Mouse (Mus musculus) G1E (cell line): Measurements from ENCODE around the gene Gm10837. TPM values are rescaled to one million over a fixed set of nuclear protein-coding genes. Genes with fewer than 3 reads are reported as not detected.
"Not testable (repeated sequence)": the region's sequence is repeated elsewhere in the genome, so short reads cannot be mapped to it uniquely, and the experiment has no call there.

Experiments used
- ATAC-seq: 2 replicates; pipeline ENCODE4 v1.8.0; 2016; ENCODE audit warnings: mild to moderate bottlenecking; ENCODE audit not compliant: insufficient number of reproducible peaks, poor library complexity, low FRiP score, severe bottlenecking; ENCODE audit errors: extremely low read depth
- DNase-seq: peaks from one replicate; pipeline ENCODE4 v3.0.0; 2012; ENCODE audit warnings: low spot score
- H3K27me3 ChIP-seq: 2 replicates; pipeline ENCODE4 v1.6.1; 2012; ENCODE audit warnings: mild to moderate bottlenecking, low read length, inconsistent platforms; ENCODE audit not compliant: insufficient read depth
- H3K36me3 ChIP-seq: replicated peaks from 2 replicates; pipeline ENCODE3; 2012; ENCODE audit warnings: mild to moderate bottlenecking, inconsistent platforms
- H3K4me1 ChIP-seq: 2 replicates; pipeline ENCODE4 v1.6.1; 2012; ENCODE audit warnings: low read depth, low read length, inconsistent platforms, mixed read lengths; ENCODE audit not compliant: insufficient read depth
- H3K4me3 ChIP-seq: 2 replicates; pipeline ENCODE4 v1.5.1; 2012; ENCODE audit warnings: low read depth, mild to moderate bottlenecking, inconsistent platforms, low read length, moderate library complexity, mixed read lengths
- H3K9me3 ChIP-seq: replicated peaks from 2 replicates; pipeline ENCODE4 v1.6.1; 2012; ENCODE audit warnings: inconsistent platforms
- CTCF ChIP-seq: IDR thresholded peaks from 2 replicates; pipeline ENCODE4 v1.5.1; 2012; ENCODE audit warnings: low read depth, low read length, inconsistent platforms, mixed read lengths
- GATA1 ChIP-seq: IDR thresholded peaks from 2 replicates; pipeline ENCODE4 v1.6.1; 2012; ENCODE audit warnings: borderline replicate concordance, low read length, inconsistent platforms, mixed read lengths
- GATA2 ChIP-seq: IDR thresholded peaks from 2 replicates; pipeline ENCODE4 v1.6.1; 2012; ENCODE audit warnings: low read depth, low read length, inconsistent platforms, borderline replicate concordance
- POLR2AphosphoS5 ChIP-seq: IDR thresholded peaks from 2 replicates; pipeline ENCODE4 v1.6.1; 2012; ENCODE audit warnings: low read depth, low read length, inconsistent platforms; ENCODE audit not compliant: insufficient replicate concordance
- TAL1 ChIP-seq: conservative IDR thresholded peaks from 2 replicates; pipeline ENCODE4 v1.6.1; 2012; ENCODE audit warnings: low read depth, low read length, inconsistent platforms, mixed read lengths
- polyA plus RNA-seq: library from polyadenylated mRNA; stranded (reverse); fragments of >175 nt; gene quantifications from 2 replicates; pipeline ENCODE4 v1.2.3, GENCODE M21; 2012
- total RNA-seq, 2 experiments: library from RNA; stranded (forward) in 1 of 2; stranded (reverse) in 1 of 2; fragments of 200-1000 nt in 1 of 2; fragments of >200 nt in 1 of 2; fragmentation: Nextera tagmentation in 1 of 2; gene quantifications; 2 replicates each; pipeline ENCODE4 v1.2.3; 2014 to 2017

The Gm10837 gene
- total and polyA plus RNA-seq, 3 experiments: 0.11 TPM; not detected in 2

- no peak for ATAC-seq
- DNase-seq: no peak
- no peaks in the 10 kb centered on the region for H3K4me1 ChIP-seq
- H3K9me3 ChIP-seq: no peaks in the 10 kb centered on the region
- peaks cover 11% of the 10 kb centered on the region; the same call in 1 of the 2 replicates for H3K27me3 ChIP-seq
- no peaks in the 10 kb centered on the region for H3K36me3 ChIP-seq
- TF ChIP-seq TAL1: no peak
- no peak for TF ChIP-seq GATA2
- TF ChIP-seq CTCF: no peak
- no peak for TF ChIP-seq POLR2AphosphoS5
- TF ChIP-seq GATA1: no peak
- H3K4me3 ChIP-seq: no peak overlapping the region
These were observed 36.9 kb upstream of the Gm10837 start for GRCm38 (mm10) chr14:122453388-122453995.

GRCm38 (mm10) chr14:122453996-122454738, 36.2 kb upstream of the Gm10837 start:
- TF ChIP-seq GATA2 (no peak), CTCF (no peak), TAL1 (no peak), POLR2AphosphoS5 (no peak), GATA1 (no peak)

DNA sequence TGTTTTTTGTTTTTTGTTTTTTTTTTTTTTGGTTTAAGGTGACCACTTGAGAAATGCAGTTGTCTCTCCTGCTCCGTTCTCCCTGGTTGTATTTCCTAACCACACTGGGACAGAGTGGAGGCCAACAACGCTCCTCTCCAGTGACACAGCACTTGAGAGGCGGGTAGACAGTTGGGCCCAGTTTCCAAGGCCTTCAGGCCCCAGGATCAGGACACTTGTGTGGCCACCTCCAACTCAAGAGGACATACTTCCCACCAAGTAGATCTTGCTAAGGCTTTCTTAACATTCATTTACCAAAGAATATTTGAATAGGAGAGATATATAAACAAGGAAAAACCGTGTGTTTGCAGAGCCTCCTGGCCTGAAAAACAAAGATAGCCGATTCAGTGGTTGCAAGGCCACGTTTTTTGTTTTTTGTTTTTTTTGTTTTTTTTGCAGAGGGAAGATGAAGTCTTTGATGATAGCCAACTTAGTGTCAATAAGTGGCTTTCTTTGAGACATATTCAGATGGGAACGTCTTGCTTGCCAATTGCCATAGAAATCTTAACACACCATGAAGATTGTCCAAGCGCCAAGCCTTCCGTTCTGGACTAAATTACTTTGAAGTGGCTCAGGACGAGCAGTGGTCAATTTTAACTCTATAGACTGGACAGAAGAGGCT, 35.4 kb upstream of the Gm10837 start:
- ATAC-seq (no peak), DNase-seq (no peak)
- no peaks in the 10 kb centered on the region for H3K4me1 ChIP-seq
- H3K4me3 ChIP-seq: no peak overlapping the region
- H3K36me3 ChIP-seq: no peaks in the 10 kb centered on the region
- H3K9me3 ChIP-seq: no peaks in the 10 kb centered on the region
- TF ChIP-seq CTCF (no peak), POLR2AphosphoS5 (no peak), TAL1 (no peak), GATA1 (no peak), GATA2 (no peak)
- H3K27me3 ChIP-seq: peaks cover 11% of the 10 kb centered on the region; the same call in 1 of the 2 replicates

More at GRCm38 (mm10) chr14:122453996-122454738, 36.2 kb upstream of the Gm10837 start:
- Histone ChIP-seq H3K4me3 (no peak overlapping the region), H3K4me1 (no peaks in the 10 kb centered on the region), H3K9me3 (no peaks in the 10 kb centered on the region), H3K27me3 (peaks cover 11% of the 10 kb centered on the region; the same call in 1 of the 2 replicates), H3K36me3 (no peaks in the 10 kb centered on the region)
- no peak for DNase-seq
- no peak for ATAC-seq

GRCm38 (mm10) chr14:122455562-122455958, 34.8 kb upstream of the Gm10837 start:
- ATAC-seq (no peak), DNase-seq (no peak)
- no peaks in the 10 kb centered on the region for H3K4me1 ChIP-seq
- no peak for TF ChIP-seq TAL1
- TF ChIP-seq GATA1: no peak
- no peak overlapping the region for H3K4me3 ChIP-seq
- peaks cover 5% of the 10 kb centered on the region; the same call in 1 of the 2 replicates for H3K27me3 ChIP-seq
- no peaks in the 10 kb centered on the region for H3K36me3 ChIP-seq
- no peaks in the 10 kb centered on the region for H3K9me3 ChIP-seq

GRCm38 (mm10) chr14:122459332-122459731, 31.1 kb upstream of the Gm10837 start:
- H3K36me3 ChIP-seq, ATAC-seq, H3K4me3 ChIP-seq, H3K4me1 ChIP-seq, DNase-seq, H3K27me3 ChIP-seq: not testable (repeated sequence)
- peaks cover 12% of the 10 kb centered on the region for H3K9me3 ChIP-seq

DNA sequence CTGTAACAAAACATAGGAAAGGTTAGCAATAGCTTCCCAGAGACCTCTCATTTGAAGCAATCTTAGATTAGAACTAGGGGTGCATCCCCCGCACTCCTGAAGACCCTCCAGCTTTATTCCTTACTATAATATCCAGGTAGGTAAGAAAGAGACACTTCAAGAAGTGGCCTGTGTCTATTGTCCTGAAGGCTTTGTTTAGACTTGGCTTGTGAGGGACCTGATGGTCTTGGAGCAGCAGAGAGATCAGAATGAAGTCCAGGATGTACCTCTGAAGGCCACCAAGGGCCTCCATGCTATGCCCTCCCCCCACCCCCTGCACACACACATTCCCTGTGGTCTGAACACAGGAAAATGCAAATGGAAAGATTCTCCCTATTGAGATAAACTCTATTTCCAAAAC, 30.6 kb upstream of the Gm10837 start:
- ATAC-seq: no peak
- TF ChIP-seq CTCF: no peak
- TF ChIP-seq GATA2: no peak
- TF ChIP-seq TAL1: no peak
- no peak for TF ChIP-seq POLR2AphosphoS5
- TF ChIP-seq GATA1: no peak
- no peak for DNase-seq
- no peaks in the 10 kb centered on the region; the same call in 1 of the 2 replicates for H3K27me3 ChIP-seq
- no peaks in the 10 kb centered on the region for H3K4me1 ChIP-seq
- no peaks in the 10 kb centered on the region for H3K36me3 ChIP-seq
- peaks cover 16% of the 10 kb centered on the region for H3K9me3 ChIP-seq
- no peak overlapping the region for H3K4me3 ChIP-seq
